Mouse (Mus musculus) lung, postnatal 0 days (tissue): ENCODE measurements around the gene Ovca2.

Experiments
- CTCF ChIP-seq: IDR thresholded peaks from 2 replicates; pipeline ENCODE4 v1.5.1; 2016; ENCODE audit warnings: antibody characterized with exemption, mild to moderate bottlenecking
- EP300 ChIP-seq: IDR thresholded peaks from 2 replicates; pipeline ENCODE4 v1.6.1; 2016; ENCODE audit warnings: antibody characterized with exemption, mild to moderate bottlenecking, control low read depth

DNA sequence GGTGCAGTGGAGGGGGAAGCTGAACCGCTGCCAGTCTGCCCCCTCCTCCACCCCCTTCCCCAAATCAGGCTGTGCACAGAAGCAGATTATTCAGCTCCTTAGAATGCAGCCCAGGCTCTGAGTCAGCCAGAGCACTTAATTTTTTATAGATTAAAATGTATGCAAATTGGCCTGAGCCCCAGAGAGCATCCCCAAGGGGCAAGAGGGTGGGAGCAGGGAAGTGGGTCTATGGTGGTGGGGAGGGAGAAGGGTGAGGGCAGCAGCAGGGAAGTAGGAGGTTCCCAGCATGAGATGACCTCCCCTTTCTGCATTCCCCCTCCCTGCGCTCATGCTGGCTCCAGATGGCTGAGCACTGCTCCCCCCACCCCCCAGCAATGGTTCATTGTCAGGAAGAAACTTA is 6.4 kb upstream of the Ovca2 start:
- TF ChIP-seq CTCF (no peak), EP300 (no peak)
